Comparison of ENCODE assay signal across 20 mouse cellular contexts in genomic region chr1:170423048-170423447, GRCm38 (mm10).
"Had no signal": no experiment of that assay in that cellular context is flagged by ENCODE, and none has a peak within 500 bp of the region (broad histone marks: within the 10 kb centered on the region; RNA-seq: fewer than 3 reads in every experiment).

No protein-coding gene starts in this region.

- DNase-seq: kidney, adult 18-20 months; kidney, adult 9 months; kidney, postnatal 14 days; kidney, postnatal 4 days; layer of hippocampus, adult 9-11 months; liver; liver, embryonic 13.5 days; lung, embryonic 14.5 days; midbrain, embryonic 14.5 days; retina, postnatal 1 day; right cerebral cortex, postnatal 25 days; spleen, adult 18-20 months; thymus, postnatal 25 days had no signal

- H3K9me3 ChIP-seq: limb, embryonic 10.5 days; limb, embryonic 13.5 days; liver, embryonic 13.5 days; neural tube, embryonic 13.5 days; stomach, embryonic 15.5 days had no signal

- H3K4me2 ChIP-seq: limb, embryonic 13.5 days; liver, embryonic 13.5 days; lung, embryonic 14.5 days; neural tube, embryonic 13.5 days; stomach, embryonic 15.5 days had no signal

- H3K36me3 ChIP-seq: limb, embryonic 10.5 days; limb, embryonic 13.5 days; liver, embryonic 13.5 days; neural tube, embryonic 13.5 days; stomach, embryonic 15.5 days had no signal

- H3K4me1 ChIP-seq: limb, embryonic 13.5 days; liver, embryonic 13.5 days; stomach, embryonic 15.5 days had no signal

- H3K4me3 ChIP-seq: limb, embryonic 10.5 days; limb, embryonic 13.5 days; liver, embryonic 13.5 days; myocyte; neural tube, embryonic 13.5 days; stomach, embryonic 15.5 days had no signal

- H3K9ac ChIP-seq: limb, embryonic 13.5 days; liver, embryonic 13.5 days; lung, embryonic 14.5 days; neural tube, embryonic 13.5 days; stomach, embryonic 15.5 days had no signal

- H3K27ac ChIP-seq: limb, embryonic 10.5 days; limb, embryonic 13.5 days; liver, embryonic 13.5 days; macrophage; neural tube, embryonic 13.5 days; stomach, embryonic 15.5 days had no signal

- H3K27me3 ChIP-seq: limb, embryonic 13.5 days; liver, embryonic 13.5 days; neural tube, embryonic 13.5 days; stomach, embryonic 15.5 days had no signal

- ATAC-seq: lung, postnatal 0 days had no signal
